Mouse (Mus musculus) neutrophil, adult 65 days (primary cell): ENCODE data around the gene Fstl1. TPM values are rescaled to one million over a fixed set of nuclear protein-coding genes. Genes with fewer than 3 reads are reported as not detected.

Source experiments
- total RNA-seq: library from RNA; stranded (reverse); gene quantifications from 2 replicates; pipeline ENCODE4 v1.2.4, GENCODE M21; 2023

The Fstl1 gene
- 0.35 TPM in 1 of 2 replicates, not detected in the other for total RNA-seq

DNA sequence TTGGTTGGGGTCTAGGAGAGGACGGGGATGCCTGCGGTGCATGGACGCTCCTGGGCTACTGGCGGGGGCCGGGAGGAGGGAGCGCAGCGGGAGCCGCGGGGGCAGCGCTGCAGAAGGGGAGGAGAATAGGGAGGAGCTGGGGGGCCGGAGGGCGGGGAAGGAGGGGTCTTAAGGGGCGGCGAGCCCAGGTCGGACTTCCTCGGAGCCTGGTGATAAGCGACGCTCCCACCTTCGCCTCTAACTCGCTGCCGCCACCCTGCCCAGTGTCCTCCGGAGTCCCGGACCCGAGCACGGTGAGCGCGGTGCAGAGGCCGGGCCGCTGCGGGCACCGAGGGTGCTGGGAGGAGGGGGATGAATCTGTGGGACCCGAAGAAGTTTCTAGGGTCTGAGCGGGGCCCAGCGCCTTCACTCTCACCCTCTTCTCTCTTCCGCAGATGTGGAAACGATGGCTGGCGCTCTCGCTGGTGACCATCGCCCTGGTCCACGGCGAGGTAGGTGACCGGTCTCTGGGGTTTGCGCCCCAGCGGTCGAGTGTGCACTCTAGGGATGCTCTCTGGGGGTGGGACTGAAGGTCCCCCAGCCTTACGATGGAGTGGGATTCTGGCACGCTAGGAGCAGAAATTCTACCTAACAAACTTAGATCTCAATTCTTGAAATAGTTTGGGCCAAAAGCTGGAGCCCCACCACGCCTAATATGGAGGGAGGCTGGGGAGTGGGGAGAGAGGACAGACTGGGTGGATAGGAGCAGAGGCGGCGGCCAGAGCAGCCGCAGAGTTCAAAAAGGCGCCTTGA, at the start of gene Fstl1:
Gene Fstl1, plus strand, starts transcription at position 14 of the 792 bp plus-strand sequence.

DNA sequence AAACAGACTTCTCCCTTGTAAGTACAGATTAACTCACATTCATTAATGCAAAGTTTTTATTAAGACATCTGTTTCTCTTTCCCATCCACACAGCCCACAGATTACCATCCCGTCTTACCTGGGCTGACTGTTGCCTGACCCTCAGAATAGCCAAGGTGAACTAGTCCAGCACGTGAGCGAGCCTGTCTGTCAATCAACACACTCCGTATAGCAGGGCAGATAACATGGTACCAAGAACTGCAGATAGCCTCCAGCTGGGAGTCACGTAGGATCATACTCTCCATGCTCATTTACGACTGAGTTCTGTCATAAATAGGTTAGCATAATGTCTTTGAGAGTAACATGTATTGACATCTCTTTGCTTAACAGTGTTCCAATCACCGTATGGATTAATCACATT, 84.4 kb downstream of the Fstl1 start, which contains the start of gene Gm36028:
Gene Gm36028, minus strand, starts transcription at position 118 of the 400 bp plus-strand sequence.

DNA sequence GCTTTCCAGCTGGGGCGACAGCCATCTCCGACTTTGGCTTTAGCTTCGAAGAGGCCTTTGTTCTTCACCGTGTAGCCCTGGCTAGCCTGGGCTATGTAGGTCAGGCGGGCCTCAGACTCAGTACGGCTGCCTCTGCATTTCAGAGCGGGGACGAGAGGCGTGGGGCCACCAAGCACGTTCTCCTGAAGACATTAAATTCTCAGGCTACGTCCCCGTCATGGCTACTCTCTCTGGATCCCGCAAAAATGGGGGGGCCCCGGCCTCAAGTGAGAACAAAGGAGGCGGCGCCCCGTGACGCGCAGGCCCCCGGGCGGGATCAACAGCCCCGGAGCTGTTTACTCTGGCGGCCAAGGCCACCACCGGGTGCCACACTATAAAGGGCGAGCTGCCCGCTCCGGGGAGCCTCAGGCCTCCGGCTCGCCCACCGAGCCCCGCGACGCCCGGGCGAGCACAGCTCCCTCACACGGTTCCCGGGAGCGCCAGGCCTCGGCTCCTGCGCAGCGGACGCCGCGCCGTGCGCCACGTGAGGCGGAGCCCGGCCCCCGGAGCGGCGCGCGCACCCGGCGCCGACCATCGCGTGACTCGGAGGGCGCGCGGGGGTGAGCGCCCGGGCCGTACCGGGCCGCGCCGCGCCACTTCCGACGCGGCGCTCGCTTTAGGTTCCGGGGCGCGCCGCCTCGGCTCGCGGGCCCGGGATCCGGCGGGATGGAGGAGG, 91.3 kb downstream of the Fstl1 start, which contains the start of gene Lrrc58:
Gene Lrrc58, plus strand, starts transcription at position 599 of the 715 bp plus-strand sequence.

Other genes starting within 250 kb of the Fstl1 start
- gene Gtf2e1, start 237.1 kb upstream of the Fstl1 start, total RNA-seq: 4.2 and 5.5 TPM in 2 replicates
- gene Rabl3, start 237.0 kb upstream of the Fstl1 start, total RNA-seq: 8.3 and 13.0 TPM in 2 replicates
- not detected in 2 replicates for gene Hgd, start 196.7 kb upstream of the Fstl1 start, total RNA-seq
- gene Ndufb4, start 122.4 kb upstream of the Fstl1 start, total RNA-seq: 14.0 and 26.4 TPM in 2 replicates
- gene Gm36028, start 84.3 kb downstream of the Fstl1 start, total RNA-seq: not detected in 2 replicates
- gene Lrrc58, start 91.5 kb downstream of the Fstl1 start, total RNA-seq: 22.0 and 30.0 TPM in 2 replicates
- gene Gpr156, start 139.6 kb downstream of the Fstl1 start, total RNA-seq: not detected in 2 replicates